Comparison of ENCODE assay signal across 12 mouse cellular contexts in genomic region chr8:122525004-122525403, GRCm38 (mm10). TPM values are rescaled to one million over a fixed set of nuclear protein-coding genes. Genes with fewer than 3 reads are reported as not detected.
DNase-seq lines count a peak whose midpoint lies in the region; ATAC-seq and TF ChIP-seq lines count a peak whose summit lies in the region.
"Had no signal": no experiment of that assay in that cellular context is flagged by ENCODE, and none has a peak within 500 bp of the region (broad histone marks: within the 10 kb centered on the region; RNA-seq: fewer than 3 reads in every experiment).

No protein-coding gene starts in this region.

- H3K4me2 ChIP-seq in hindbrain, embryonic 11.5 days (replicated peaks; ENCODE audit: low read depth, low read length) = peak overlapping the region; percentile 14; the same call in 1 of the 2 replicates
- no peak overlapping the region for H3K4me2 ChIP-seq in hindbrain, embryonic 12.5 days (replicated peaks)
- peak overlapping the region; percentile 65 for H3K4me2 ChIP-seq in liver, embryonic 13.5 days

- H3K4me3 ChIP-seq in hindbrain, embryonic 11.5 days (ENCODE audit: low read depth, low read length) = no peak overlapping the region
- no peak overlapping the region for H3K4me3 ChIP-seq in hindbrain, embryonic 12.5 days
- H3K4me3 ChIP-seq in G1E (ENCODE audit: low read depth, low read length) = peak overlapping the region; percentile 48; the same call in 1 of the 2 replicates
- peak overlapping the region; percentile 45 for H3K4me3 ChIP-seq in erythroblast, embryonic 14.5 days (replicated peaks)
- peak overlapping the region; percentile 18 for H3K4me3 ChIP-seq in liver, embryonic 13.5 days (replicated peaks)
- H3K4me3 ChIP-seq: midbrain, embryonic 10.5 days had no signal

- no peak for ATAC-seq in hindbrain, embryonic 11.5 days (ENCODE audit: low FRiP score)
- no peak for ATAC-seq in hindbrain, embryonic 12.5 days (ENCODE audit: low FRiP score)
- no peak for ATAC-seq in G1E (ENCODE audit: extremely low read depth, insufficient number of reproducible peaks, low FRiP score, poor library complexity, severe bottlenecking)
- peak; percentile 91 for ATAC-seq in liver, embryonic 13.5 days (ENCODE audit: low read depth)
- ATAC-seq: activated CD4-positive, CD25-positive, alpha-beta regulatory T cell, adult 4 months had no signal

- H3K27ac ChIP-seq in hindbrain, embryonic 11.5 days (ENCODE audit: low read depth, low read length) = no peak overlapping the region
- no peak overlapping the region for H3K27ac ChIP-seq in hindbrain, embryonic 12.5 days
- peak overlapping the region; percentile 86 for H3K27ac ChIP-seq in liver, embryonic 13.5 days

- H3K9me3 ChIP-seq in hindbrain, embryonic 11.5 days (ENCODE audit: control insufficient read depth, low read length) = no peaks in the 10 kb centered on the region
- no peaks in the 10 kb centered on the region; the same call in 1 of the 2 replicates for H3K9me3 ChIP-seq in hindbrain, embryonic 12.5 days (replicated peaks)
- H3K9me3 ChIP-seq in G1E (replicated peaks) = peaks cover 3% of the 10 kb centered on the region; the same call in 1 of the 2 replicates
- H3K9me3 ChIP-seq in erythroblast, embryonic 14.5 days (ENCODE audit: control insufficient read depth, low read length) = peaks cover 3% of the 10 kb centered on the region; the same call in 1 of the 2 replicates
- no peaks in the 10 kb centered on the region for H3K9me3 ChIP-seq in liver, embryonic 13.5 days (replicated peaks)
- H3K9me3 ChIP-seq: midbrain, embryonic 10.5 days had no signal

- WGBS in hindbrain, embryonic 11.5 days = 77% methylated on average over 6 of the region's 6 CpGs
- 76% methylated on average over 6 of the region's 6 CpGs for WGBS in hindbrain, embryonic 12.5 days
- WGBS in liver, embryonic 13.5 days (ENCODE audit: insufficient replicate concordance) = 24% methylated on average over 6 of the region's 6 CpGs

- DNase-seq in hindbrain, embryonic 11.5 days (ENCODE audit: low spot score) = no peak
- no peak for DNase-seq in G1E (ENCODE audit: low spot score)
- peak; percentile 50 for DNase-seq in liver, embryonic 13.5 days
- no peak for DNase-seq in yolk sac, embryonic 10.5 days (ENCODE audit: low spot score)
- DNase-seq in layer of hippocampus, adult 8-10 months (ENCODE audit: low spot score in 2 of 2) = no peak
- DNase-seq in layer of hippocampus, adult 11-12 months (ENCODE audit: low spot score) = no peak
- DNase-seq: right cerebral cortex, postnatal 25 days; thymus, postnatal 25 days had no signal

- H3K9ac ChIP-seq in hindbrain, embryonic 11.5 days (ENCODE audit: low read depth, low read length) = no peak overlapping the region
- H3K9ac ChIP-seq in hindbrain, embryonic 12.5 days = no peak overlapping the region
- H3K9ac ChIP-seq in liver, embryonic 13.5 days = peak overlapping the region; percentile 67

- TF ChIP-seq CTCF in G1E (IDR thresholded peaks at IDR 0.05; ENCODE audit: low read depth, low read length) = no peak

- H3K36me3 ChIP-seq in hindbrain, embryonic 11.5 days (ENCODE audit: control insufficient read depth, insufficient read depth, low read length) = no peaks in the 10 kb centered on the region
- no peaks in the 10 kb centered on the region for H3K36me3 ChIP-seq in hindbrain, embryonic 12.5 days
- peaks cover 90% of the 10 kb centered on the region for H3K36me3 ChIP-seq in G1E (replicated peaks)
- H3K36me3 ChIP-seq in erythroblast, embryonic 14.5 days (ENCODE audit: control insufficient read depth) = peaks cover 91% of the 10 kb centered on the region
- peaks cover 35% of the 10 kb centered on the region for H3K36me3 ChIP-seq in liver, embryonic 13.5 days
- H3K36me3 ChIP-seq: midbrain, embryonic 10.5 days had no signal

- peaks cover 16% of the 10 kb centered on the region for H3K4me1 ChIP-seq in hindbrain, embryonic 11.5 days (replicated peaks; ENCODE audit: control insufficient read depth, insufficient read depth, low read length)
- peaks cover 40% of the 10 kb centered on the region for H3K4me1 ChIP-seq in hindbrain, embryonic 12.5 days
- peaks cover 84% of the 10 kb centered on the region for H3K4me1 ChIP-seq in G1E (ENCODE audit: insufficient read depth, low read depth, low read length)
- H3K4me1 ChIP-seq in erythroblast, embryonic 14.5 days (ENCODE audit: control insufficient read depth) = peaks cover 88% of the 10 kb centered on the region
- H3K4me1 ChIP-seq in liver, embryonic 13.5 days (replicated peaks) = peaks cover 93% of the 10 kb centered on the region

- no peaks in the 10 kb centered on the region for H3K27me3 ChIP-seq in hindbrain, embryonic 11.5 days (ENCODE audit: control insufficient read depth, insufficient read depth, low read length)
- no peaks in the 10 kb centered on the region for H3K27me3 ChIP-seq in hindbrain, embryonic 12.5 days
- H3K27me3 ChIP-seq in G1E (ENCODE audit: insufficient read depth, low read length) = no peaks in the 10 kb centered on the region
- no peaks in the 10 kb centered on the region for H3K27me3 ChIP-seq in erythroblast, embryonic 14.5 days (ENCODE audit: control insufficient read depth)
- no peaks in the 10 kb centered on the region for H3K27me3 ChIP-seq in liver, embryonic 13.5 days

RNA-seq across cellular contexts. Expression of gene Piezo1, which starts 26.1 kb away (rescaled TPM):
- polyA plus RNA-seq in hindbrain, embryonic 11.5 days (2014; fragmentation: Nextera tagmentation; extraction: Ambion mirVana) = 5.2 and 5.3 TPM in 2 replicates
- polyA plus RNA-seq in hindbrain, embryonic 12.5 days (2016; fragmentation: Nextera tagmentation; extraction: Ambion mirVana) = 8.9 TPM in 2 replicates
- 77.0 and 95.3 TPM in 2 replicates for total RNA-seq in G1E (2014; fragmentation: Nextera tagmentation)
- total RNA-seq in G1E (2017) = 24.9 and 26.0 TPM in 2 replicates
- 69.6 and 79.4 TPM in 2 replicates for polyA plus RNA-seq in G1E (2012)
- 22.2 and 31.8 TPM in 2 replicates for polyA plus RNA-seq in erythroblast, embryonic 14.5 days (2012)
- 13.9 and 14.2 TPM in 2 replicates for polyA plus RNA-seq in liver, embryonic 13.5 days (2015; fragmentation: Nextera tagmentation; extraction: Ambion mirVana)
- 1 to 10 TPM; 4.6 to 7.0 (median 4.9) TPM for total RNA-seq in layer of hippocampus, adult 8-10 months (2022)

RNA-seq across cellular contexts. Expression of gene Cdt1, which starts 42.8 kb away (rescaled TPM):
- polyA plus RNA-seq in hindbrain, embryonic 11.5 days (2014; fragmentation: Nextera tagmentation; extraction: Ambion mirVana) = 19.8 and 21.3 TPM in 2 replicates
- 22.7 and 23.9 TPM in 2 replicates for polyA plus RNA-seq in hindbrain, embryonic 12.5 days (2016; fragmentation: Nextera tagmentation; extraction: Ambion mirVana)
- total RNA-seq in G1E (2014; fragmentation: Nextera tagmentation) = 70.8 and 71.7 TPM in 2 replicates
- total RNA-seq in G1E (2017) = 46.9 and 49.9 TPM in 2 replicates
- polyA plus RNA-seq in G1E (2012) = 375 and 441 TPM in 2 replicates
- polyA plus RNA-seq in erythroblast, embryonic 14.5 days (2012) = 94.9 and 97.5 TPM in 2 replicates
- 60.6 and 64.3 TPM in 2 replicates for polyA plus RNA-seq in liver, embryonic 13.5 days (2015; fragmentation: Nextera tagmentation; extraction: Ambion mirVana)
- total RNA-seq in layer of hippocampus, adult 8-10 months (2022) = 1 to 10 TPM; 1.4 to 2.4 (median 1.7) TPM

RNA-seq across cellular contexts. Expression of gene Ctu2, which starts 49.1 kb away (rescaled TPM):
- 65.6 and 67.5 TPM in 2 replicates for polyA plus RNA-seq in hindbrain, embryonic 11.5 days (2014; fragmentation: Nextera tagmentation; extraction: Ambion mirVana)
- polyA plus RNA-seq in hindbrain, embryonic 12.5 days (2016; fragmentation: Nextera tagmentation; extraction: Ambion mirVana) = 66.7 and 68.1 TPM in 2 replicates
- total RNA-seq in G1E (2014; fragmentation: Nextera tagmentation) (10.9 and 18.3 TPM in 2 replicates), G1E (2017) (8.8 and 10.9 TPM in 2 replicates)
- 19.4 and 25.7 TPM in 2 replicates for polyA plus RNA-seq in G1E (2012)
- polyA plus RNA-seq in erythroblast, embryonic 14.5 days (2012) = 1.0 and 1.2 TPM in 2 replicates
- 26.7 and 29.3 TPM in 2 replicates for polyA plus RNA-seq in liver, embryonic 13.5 days (2015; fragmentation: Nextera tagmentation; extraction: Ambion mirVana)
- 10 to 100 TPM; 23.4 to 31.5 (median 27.6) TPM for total RNA-seq in layer of hippocampus, adult 8-10 months (2022)

RNA-seq across cellular contexts. Expression of gene Rnf166, which starts 49.1 kb away (rescaled TPM):
- 24.2 and 27.6 TPM in 2 replicates for polyA plus RNA-seq in hindbrain, embryonic 11.5 days (2014; fragmentation: Nextera tagmentation; extraction: Ambion mirVana)
- polyA plus RNA-seq in hindbrain, embryonic 12.5 days (2016; fragmentation: Nextera tagmentation; extraction: Ambion mirVana) = 35.3 and 39.2 TPM in 2 replicates
- total RNA-seq in G1E (2014; fragmentation: Nextera tagmentation) (28.0 and 45.3 TPM in 2 replicates), G1E (2017) (18.6 and 29.4 TPM in 2 replicates)
- 29.5 and 33.3 TPM in 2 replicates for polyA plus RNA-seq in G1E (2012)
- 1.7 and 1.8 TPM in 2 replicates for polyA plus RNA-seq in erythroblast, embryonic 14.5 days (2012)
- polyA plus RNA-seq in liver, embryonic 13.5 days (2015; fragmentation: Nextera tagmentation; extraction: Ambion mirVana) = 12.2 and 13.7 TPM in 2 replicates
- 10 to 100 TPM; 26.9 to 40.7 (median 31.3) TPM for total RNA-seq in layer of hippocampus, adult 8-10 months (2022)

RNA-seq across cellular contexts. Expression of gene Aprt, which starts 51.7 kb away (rescaled TPM):
- polyA plus RNA-seq in hindbrain, embryonic 11.5 days (2014; fragmentation: Nextera tagmentation; extraction: Ambion mirVana) = 194 and 206 TPM in 2 replicates
- polyA plus RNA-seq in hindbrain, embryonic 12.5 days (2016; fragmentation: Nextera tagmentation; extraction: Ambion mirVana) = 160 and 185 TPM in 2 replicates
- 110 and 112 TPM in 2 replicates for total RNA-seq in G1E (2014; fragmentation: Nextera tagmentation)
- total RNA-seq in G1E (2017) = 100.0 and 146 TPM in 2 replicates
- 207 and 389 TPM in 2 replicates for polyA plus RNA-seq in G1E (2012)
- 4.8 and 8.0 TPM in 2 replicates for polyA plus RNA-seq in erythroblast, embryonic 14.5 days (2012)
- 198 and 218 TPM in 2 replicates for polyA plus RNA-seq in liver, embryonic 13.5 days (2015; fragmentation: Nextera tagmentation; extraction: Ambion mirVana)
- total RNA-seq in layer of hippocampus, adult 8-10 months (2022) = 10 to 100 TPM; 56.8 to 69.3 (median 60.2) TPM

Comparison
In these comparisons a context has a peak if more than half of its experiments do, and no peak if none do; other contexts are left out.
1. H3K4me3 ChIP-seq: peak in G1E (single experiment), erythroblast, embryonic 14.5 days (single experiment) and liver, embryonic 13.5 days (single experiment); none in hindbrain, embryonic 11.5 days (single experiment) and hindbrain, embryonic 12.5 days (single experiment).